Mouse (Mus musculus) ES-Bruce4 (cell line): ENCODE measurements at regions not wholly inside any gene's neighbourhood (a gene's known extent, or its start where the extent isn't known, plus 50 kb on each side); places are given as distances from the start of the nearest gene placed in this dataset.

Experiments used
- CTCF ChIP-seq: IDR thresholded peaks from one replicate; pipeline ENCODE4 v1.8.1; 2011; ENCODE audit warnings: low read depth, low read length
- POLR2A ChIP-seq: IDR thresholded peaks from one replicate; pipeline ENCODE4 v1.8.1; 2011; ENCODE audit warnings: low read length; ENCODE audit not compliant: insufficient read depth

- TF ChIP-seq CTCF = no peak
- no peak for TF ChIP-seq POLR2A
Observed at GRCm38 (mm10) chr9:85499006-85499405, 171.9 kb upstream of the Tent5a start.
